ENCODE assay signal across 8 mouse cellular contexts in the genomic region with DNA sequence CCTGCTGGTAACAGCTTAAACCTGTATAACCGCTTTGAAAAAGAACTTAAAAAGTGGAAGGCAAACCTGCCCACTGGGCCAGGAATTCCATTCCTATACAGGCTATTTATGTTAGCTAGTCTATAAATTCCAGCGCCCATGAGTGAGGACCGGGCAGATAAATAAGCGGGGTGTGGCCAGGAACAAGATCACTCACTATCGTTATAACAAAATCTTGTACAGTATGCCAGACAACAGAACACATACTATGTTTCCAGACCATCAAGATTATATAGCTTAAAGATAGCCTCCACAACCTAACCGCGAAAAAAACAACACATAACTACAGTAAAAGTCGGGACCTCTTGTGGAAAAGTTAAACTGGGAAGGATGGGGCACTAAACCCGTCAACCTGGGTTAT. TPM values are rescaled to one million over a fixed set of nuclear protein-coding genes. Genes with fewer than 3 reads are reported as not detected.
A peak's percentile ranks its signal among the peaks of the same experiment; 100 is the strongest.
DNase-seq lines count a peak whose midpoint lies in the region; ATAC-seq and TF ChIP-seq lines count a peak whose summit lies in the region.

No protein-coding gene starts in this region.

- no peaks in the 10 kb centered on the region for H3K27me3 ChIP-seq in intestine, postnatal 0 days (replicated peaks; ENCODE audit: control insufficient read depth, insufficient read depth, low read length)
- H3K27me3 ChIP-seq in neural tube, embryonic 13.5 days: no peaks in the 10 kb centered on the region

- TF ChIP-seq POLR2A in lung, adult 2 months (IDR thresholded peaks at IDR 0.05; ENCODE audit: borderline replicate concordance, extremely low read depth, low read depth, low read length): no peak
- no peak for TF ChIP-seq POLR2A in cortical plate, adult 2 months (IDR thresholded peaks at IDR 0.05; ENCODE audit: extremely low read depth, insufficient read depth, low read length)

- peak overlapping the region; percentile 90 for H3K4me2 ChIP-seq in intestine, postnatal 0 days (replicated peaks; ENCODE audit: low read depth)
- peak overlapping the region; percentile 80 for H3K4me2 ChIP-seq in neural tube, embryonic 13.5 days

- no peak for DNase-seq in lung, adult 2 months
- no peak for DNase-seq in lung, postnatal 25 days (ENCODE audit: low spot score)
- no peak for DNase-seq in urinary bladder, adult 18-20 months (ENCODE audit: low spot score in 2 of 2)
- DNase-seq in thymus, postnatal 25 days: no peak

- TF ChIP-seq CTCF in lung, adult 2 months (IDR thresholded peaks at IDR 0.05; ENCODE audit: insufficient read depth, low read length): no peak
- TF ChIP-seq CTCF in cortical plate, adult 2 months (IDR thresholded peaks at IDR 0.05; ENCODE audit: extremely low read depth, insufficient read depth, low read length): no peak
- TF ChIP-seq CTCF in intestine, postnatal 0 days (IDR thresholded peaks at IDR 0.05; ENCODE audit: low read depth): no peak

- H3K9ac ChIP-seq in intestine, postnatal 0 days (ENCODE audit: low read depth, low read length): peak overlapping the region; percentile 65
- peak overlapping the region; percentile 76 for H3K9ac ChIP-seq in neural tube, embryonic 13.5 days

- WGBS in lung, adult 2 months: 2% methylated on average over 9 of the region's 9 CpGs
- WGBS in intestine, postnatal 0 days: under 1% methylated on average over 9 of the region's 9 CpGs
- 2% methylated on average over 9 of the region's 9 CpGs for WGBS in neural tube, embryonic 13.5 days

- no peaks in the 10 kb centered on the region for H3K9me3 ChIP-seq in intestine, postnatal 0 days (ENCODE audit: control insufficient read depth)
- H3K9me3 ChIP-seq in neural tube, embryonic 13.5 days: no peaks in the 10 kb centered on the region

- peaks cover 16% of the 10 kb centered on the region for H3K36me3 ChIP-seq in intestine, postnatal 0 days (ENCODE audit: control insufficient read depth, insufficient read depth)
- peaks cover 22% of the 10 kb centered on the region for H3K36me3 ChIP-seq in neural tube, embryonic 13.5 days

- H3K4me3 ChIP-seq in lung, adult 2 months (replicated peaks; ENCODE audit: extremely low read depth, low read depth, low read length): peak overlapping the region; percentile 99
- peak overlapping the region; percentile 65 for H3K4me3 ChIP-seq in cortical plate, adult 2 months (ENCODE audit: insufficient read depth, low read length)
- H3K4me3 ChIP-seq in intestine, postnatal 0 days (ENCODE audit: low read depth, low read length): peak overlapping the region; percentile 62
- H3K4me3 ChIP-seq in neural tube, embryonic 13.5 days: peak overlapping the region; percentile 62

- H3K4me1 ChIP-seq in lung, adult 2 months (ENCODE audit: control insufficient read depth, insufficient read depth, low read length): peaks cover 3% of the 10 kb centered on the region; the same call in 1 of the 2 replicates
- peaks cover 5% of the 10 kb centered on the region; the same call in 1 of the 2 replicates for H3K4me1 ChIP-seq in cortical plate, adult 2 months (ENCODE audit: control insufficient read depth, insufficient read depth, low read length)
- H3K4me1 ChIP-seq in intestine, postnatal 0 days (replicated peaks; ENCODE audit: control insufficient read depth, insufficient read depth, low read length): no peaks in the 10 kb centered on the region; the same call in 1 of the 2 replicates
- peaks cover 29% of the 10 kb centered on the region for H3K4me1 ChIP-seq in neural tube, embryonic 13.5 days (replicated peaks)

- H3K27ac ChIP-seq in cortical plate, adult 2 months (ENCODE audit: insufficient read depth, low read length): no peak overlapping the region
- H3K27ac ChIP-seq in intestine, postnatal 0 days (ENCODE audit: low read depth, low read length): peak overlapping the region; percentile 82
- peak overlapping the region; percentile 85 for H3K27ac ChIP-seq in neural tube, embryonic 13.5 days (replicated peaks)

- peak; percentile 0; the same call in 1 of the 2 replicates for ATAC-seq in intestine, postnatal 0 days
- ATAC-seq in neural tube, embryonic 13.5 days (ENCODE audit: low read depth): no peak
- no peak for ATAC-seq in frontal cortex, adult (ENCODE audit: low TSS enrichment)

RNA-seq across cellular contexts. Expression of gene Aimp2, which starts 0.7 kb away (rescaled TPM):
- polyA plus RNA-seq in lung, adult 2 months (2012; rRNA removed): 25.5 and 29.0 TPM in 2 replicates
- polyA plus RNA-seq in cortical plate, adult 2 months (2012; rRNA removed): 56.0 and 58.3 TPM in 2 replicates
- 58.8 TPM in 2 replicates for polyA plus RNA-seq in intestine, postnatal 0 days (2015; fragmentation: Nextera tagmentation; extraction: Ambion mirVana)
- 80.4 and 92.9 TPM in 2 replicates for polyA plus RNA-seq in neural tube, embryonic 13.5 days (2015; fragmentation: Nextera tagmentation; extraction: Ambion mirVana)

RNA-seq across cellular contexts. Expression of gene Pms2, which starts 0.8 kb away (rescaled TPM):
- 2.3 and 3.4 TPM in 2 replicates for polyA plus RNA-seq in lung, adult 2 months (2012; rRNA removed)
- polyA plus RNA-seq in cortical plate, adult 2 months (2012; rRNA removed): 14.9 and 18.2 TPM in 2 replicates
- 6.4 and 6.8 TPM in 2 replicates for polyA plus RNA-seq in intestine, postnatal 0 days (2015; fragmentation: Nextera tagmentation; extraction: Ambion mirVana)
- polyA plus RNA-seq in neural tube, embryonic 13.5 days (2015; fragmentation: Nextera tagmentation; extraction: Ambion mirVana): 25.0 and 29.4 TPM in 2 replicates

RNA-seq across cellular contexts. Expression of gene Ankrd61, which starts 11.4 kb away (rescaled TPM):
- polyA plus RNA-seq in lung, adult 2 months (2012; rRNA removed): 0.07 and 0.18 TPM in 2 replicates
- polyA plus RNA-seq in cortical plate, adult 2 months (2012; rRNA removed): 0.21 and 0.31 TPM in 2 replicates
- not detected in 2 replicates for polyA plus RNA-seq in intestine, postnatal 0 days (2015; fragmentation: Nextera tagmentation; extraction: Ambion mirVana)
- 0.13 and 0.22 TPM in 2 replicates for polyA plus RNA-seq in neural tube, embryonic 13.5 days (2015; fragmentation: Nextera tagmentation; extraction: Ambion mirVana)

RNA-seq across cellular contexts. Expression of gene Gm42421, which starts 19.0 kb away (rescaled TPM):
- polyA plus RNA-seq in lung, adult 2 months (2012; rRNA removed): not detected in 2 replicates
- polyA plus RNA-seq in cortical plate, adult 2 months (2012; rRNA removed): 3.1 and 4.2 TPM in 2 replicates
- 0.26 TPM in 1 of 2 replicates, not detected in the other for polyA plus RNA-seq in intestine, postnatal 0 days (2015; fragmentation: Nextera tagmentation; extraction: Ambion mirVana)
- polyA plus RNA-seq in neural tube, embryonic 13.5 days (2015; fragmentation: Nextera tagmentation; extraction: Ambion mirVana): 2.5 TPM in 2 replicates

RNA-seq across cellular contexts. Expression of gene Rsph10b, which starts 23.9 kb away (rescaled TPM):
- polyA plus RNA-seq in lung, adult 2 months (2012; rRNA removed): 3.6 and 6.4 TPM in 2 replicates
- polyA plus RNA-seq in cortical plate, adult 2 months (2012; rRNA removed): 15.2 TPM in 2 replicates
- 0.86 and 1.5 TPM in 2 replicates for polyA plus RNA-seq in intestine, postnatal 0 days (2015; fragmentation: Nextera tagmentation; extraction: Ambion mirVana)
- 2.9 and 3.4 TPM in 2 replicates for polyA plus RNA-seq in neural tube, embryonic 13.5 days (2015; fragmentation: Nextera tagmentation; extraction: Ambion mirVana)
